Mouse (Mus musculus) stomach, embryonic 14.5 days (tissue): Measurements from ENCODE around the gene Sec23ip. TPM values are rescaled to one million over a fixed set of nuclear protein-coding genes. Genes with fewer than 3 reads are reported as not detected.

ENCODE experiments used
- ATAC-seq: fragments of 200-750 bp; cut with Nextera tagmentation; 2 replicates; pipeline ENCODE4 v1.8.0; 2017; ENCODE audit warnings: low read depth, moderate TSS enrichment; ENCODE audit not compliant: insufficient number of reproducible peaks, insufficient read depth, low FRiP score
- H3K27ac ChIP-seq: fragments of 300-500 bp; sonication (generic); 2 replicates; pipeline ENCODE4 v1.5.1; 2014; ENCODE audit warnings: mild to moderate bottlenecking, low read length, moderate library complexity, mixed read lengths
- H3K27me3 ChIP-seq: fragments of 300-500 bp; sonication (generic); 2 replicates; pipeline ENCODE4 v1.6.1; 2014; ENCODE audit warnings: low read length, control low read depth, mixed read lengths; ENCODE audit not compliant: control insufficient read depth, insufficient read depth
- H3K36me3 ChIP-seq: fragments of 300-500 bp; sonication (generic); 2 replicates; pipeline ENCODE4 v1.6.1; 2014; ENCODE audit warnings: mild to moderate bottlenecking, control low read depth, low read length, moderate library complexity, mixed read lengths; ENCODE audit not compliant: control insufficient read depth, insufficient read depth
- H3K4me1 ChIP-seq: fragments of 300-500 bp; sonication (generic); 2 replicates; pipeline ENCODE4 v1.6.1; 2014; ENCODE audit warnings: low read length, control low read depth, mixed read lengths; ENCODE audit not compliant: control insufficient read depth, insufficient read depth
- H3K4me2 ChIP-seq: fragments of 300-500 bp; sonication (generic); replicated peaks from 2 replicates; pipeline ENCODE4 v1.6.1; 2014; ENCODE audit warnings: low read depth, low read length, control low read depth
- H3K4me3 ChIP-seq: fragments of 300-500 bp; sonication (generic); 2 replicates; pipeline ENCODE4 v1.5.1; 2014; ENCODE audit warnings: low read depth, low read length, control low read depth
- H3K9ac ChIP-seq: fragments of 300-500 bp; sonication (generic); replicated peaks from 2 replicates; pipeline ENCODE4 v1.6.1; 2014; ENCODE audit warnings: low read depth, mild to moderate bottlenecking, control low read depth, low read length, moderate library complexity, mixed read lengths
- H3K9me3 ChIP-seq: fragments of 300-500 bp; sonication (generic); 2 replicates; pipeline ENCODE4 v1.6.1; 2016; ENCODE audit warnings: low read depth, low read length, control low read depth; ENCODE audit not compliant: control insufficient read depth
- WGBS: fragments of 180-500 bp; shearing (Covaris S2); extraction: QIAGEN DNeasy Blood & Tissue Kit; methylation state at CpG from one replicate; pipeline ENCODE4 v1.1.7; 2014; 5-methylcytosine and 5-hydroxymethylcytosine counted together
- polyA plus RNA-seq: library from polyadenylated mRNA; unstranded; fragments of >200 nt; fragmentation: Nextera tagmentation; extraction: Ambion mirVana; gene quantifications from 2 replicates; pipeline ENCODE4 v1.2.1, GENCODE M21; 2014

Sec23ip gene
- polyA plus RNA-seq, 1 experiment from 2014 or later, result 32.2 TPM

GRCm38 (mm10) chr7:128748758-128749157 lies 4.0 kb downstream of the Sec23ip start:
- no peaks in the 10 kb centered on the region for H3K27me3 ChIP-seq
- H3K27ac ChIP-seq, result no peak overlapping the region
- 51% methylated on average over 3 of the region's 3 CpGs for WGBS
- H3K4me3 ChIP-seq, result no peak overlapping the region
- peaks cover 11% of the 10 kb centered on the region for H3K4me1 ChIP-seq
- H3K9ac ChIP-seq, result no peak overlapping the region
- H3K36me3 ChIP-seq, result peaks cover 33% of the 10 kb centered on the region
- ATAC-seq, result no peak
- H3K9me3 ChIP-seq, result no peaks in the 10 kb centered on the region
- H3K4me2 ChIP-seq, result no peak overlapping the region

GRCm38 (mm10) chr7:128750296-128750695 lies 5.6 kb downstream of the Sec23ip start:
- Histone ChIP-seq H3K27me3 (no peaks in the 10 kb centered on the region), H3K4me3 (no peak overlapping the region), H3K27ac (no peak overlapping the region), H3K4me1 (peaks cover 11% of the 10 kb centered on the region), H3K9me3 (no peaks in the 10 kb centered on the region), H3K9ac (no peak overlapping the region), H3K4me2 (no peak overlapping the region), H3K36me3 (peaks cover 48% of the 10 kb centered on the region)
- ATAC-seq, result no peak
- WGBS, result 90% methylated on average over 9 of the region's 9 CpGs

GRCm38 (mm10) chr7:128752012-128752411 lies 7.3 kb downstream of the Sec23ip start:
- Histone ChIP-seq H3K4me1 (no peaks in the 10 kb centered on the region; the same call in 1 of the 2 replicates), H3K9ac (no peak overlapping the region), H3K4me2 (no peak overlapping the region), H3K9me3 (no peaks in the 10 kb centered on the region), H3K27ac (no peak overlapping the region), H3K36me3 (peaks cover 54% of the 10 kb centered on the region), H3K27me3 (no peaks in the 10 kb centered on the region), H3K4me3 (no peak overlapping the region)
- 73% methylated on average over 4 of the region's 4 CpGs for WGBS
- ATAC-seq, result no peak

- no peaks in the 10 kb centered on the region for H3K4me1 ChIP-seq
- no peaks in the 10 kb centered on the region for H3K9me3 ChIP-seq
- ATAC-seq, result no peak
- H3K36me3 ChIP-seq, result peaks cover 68% of the 10 kb centered on the region
- no peak overlapping the region for H3K27ac ChIP-seq
- no peak overlapping the region for H3K4me3 ChIP-seq
- H3K27me3 ChIP-seq, result no peaks in the 10 kb centered on the region
- 89% methylated on average over 1 of the region's 1 CpGs for WGBS
- no peak overlapping the region for H3K4me2 ChIP-seq
- H3K9ac ChIP-seq, result no peak overlapping the region
Observed at GRCm38 (mm10) chr7:128755396-128755795, 10.7 kb downstream of the Sec23ip start.

- no peak for ATAC-seq
- WGBS, result 87% methylated on average over 4 of the region's 4 CpGs
- Histone ChIP-seq H3K4me3 (no peak overlapping the region), H3K9ac (no peak overlapping the region), H3K4me2 (no peak overlapping the region), H3K9me3 (no peaks in the 10 kb centered on the region), H3K27me3 (no peaks in the 10 kb centered on the region), H3K36me3 (peaks cover 65% of the 10 kb centered on the region), H3K4me1 (no peaks in the 10 kb centered on the region), H3K27ac (no peak overlapping the region)
Observed at GRCm38 (mm10) chr7:128758948-128759347, 14.2 kb downstream of the Sec23ip start.

GRCm38 (mm10) chr7:128766696-128767095 lies 22.0 kb downstream of the Sec23ip start:
- Histone ChIP-seq H3K9me3 (no peaks in the 10 kb centered on the region), H3K36me3 (peaks cover 57% of the 10 kb centered on the region), H3K4me1 (no peaks in the 10 kb centered on the region), H3K27me3 (no peaks in the 10 kb centered on the region), H3K4me2 (no peak overlapping the region), H3K4me3 (no peak overlapping the region), H3K27ac (no peak overlapping the region), H3K9ac (no peak overlapping the region)
- ATAC-seq, result peak; percentile 61; the same call in 1 of the 2 replicates

- H3K9me3 ChIP-seq, result no peaks in the 10 kb centered on the region
- H3K27me3 ChIP-seq, result no peaks in the 10 kb centered on the region
- no peak overlapping the region for H3K4me3 ChIP-seq
- H3K4me2 ChIP-seq, result no peak overlapping the region
- H3K9ac ChIP-seq, result no peak overlapping the region
- no peak for ATAC-seq
- H3K36me3 ChIP-seq, result peaks cover 77% of the 10 kb centered on the region
- WGBS, result 83% methylated on average over 6 of the region's 6 CpGs
- H3K4me1 ChIP-seq, result no peaks in the 10 kb centered on the region
- H3K27ac ChIP-seq, result no peak overlapping the region
Observed at GRCm38 (mm10) chr7:128777201-128777600, 32.5 kb downstream of the Sec23ip start.

GRCm38 (mm10) chr7:128779305-128779704 lies 34.6 kb downstream of the Sec23ip start:
- no peaks in the 10 kb centered on the region for H3K27me3 ChIP-seq
- H3K4me2 ChIP-seq, result no peak overlapping the region
- no peak for ATAC-seq
- no peak overlapping the region for H3K4me3 ChIP-seq
- no peaks in the 10 kb centered on the region for H3K4me1 ChIP-seq
- no peak overlapping the region for H3K27ac ChIP-seq
- H3K36me3 ChIP-seq, result peaks cover 66% of the 10 kb centered on the region
- 50% methylated on average over 6 of the region's 6 CpGs for WGBS
- no peaks in the 10 kb centered on the region for H3K9me3 ChIP-seq
- no peak overlapping the region for H3K9ac ChIP-seq

- Histone ChIP-seq H3K27me3 (no peaks in the 10 kb centered on the region), H3K9ac (no peak overlapping the region), H3K4me3 (no peak overlapping the region), H3K4me2 (no peak overlapping the region), H3K27ac (no peak overlapping the region), H3K9me3 (no peaks in the 10 kb centered on the region), H3K36me3 (peaks cover 57% of the 10 kb centered on the region), H3K4me1 (no peaks in the 10 kb centered on the region)
- ATAC-seq, result no peak
- WGBS, result 95% methylated on average over 3 of the region's 3 CpGs
Observed at GRCm38 (mm10) chr7:128781846-128782245, 37.1 kb downstream of the Sec23ip start.
